Mouse (Mus musculus) hindbrain, postnatal 0 days (tissue): ENCODE measurements around the gene Actg1. TPM values are rescaled to one million over a fixed set of nuclear protein-coding genes. Genes with fewer than 3 reads are reported as not detected.

Experiments
- ATAC-seq: fragments of 200-750 bp; cut with Nextera tagmentation; 2 replicates; pipeline ENCODE4 v1.8.0; 2017; ENCODE audit warnings: mild to moderate bottlenecking, moderate TSS enrichment, moderate library complexity
- DNase-seq: peaks from one replicate; pipeline ENCODE4 v3.0.0-alpha.2; 2015; ENCODE audit warnings: low spot score
- H3K27ac ChIP-seq: fragments of 300-500 bp; sonication (generic); 2 replicates; pipeline ENCODE4 v1.5.1; 2014; ENCODE audit warnings: mild to moderate bottlenecking
- H3K27me3 ChIP-seq: fragments of 300-500 bp; sonication (generic); 2 replicates; pipeline ENCODE4 v1.6.1; 2014; ENCODE audit warnings: low read length, mixed read lengths; ENCODE audit not compliant: insufficient read depth
- H3K36me3 ChIP-seq: fragments of 300-500 bp; sonication (generic); 2 replicates; pipeline ENCODE4 v1.6.1; 2014; ENCODE audit warnings: low read length, mixed read lengths; ENCODE audit not compliant: insufficient read depth
- H3K4me1 ChIP-seq: fragments of 300-500 bp; sonication (generic); 2 replicates; pipeline ENCODE4 v1.6.1; 2014; ENCODE audit warnings: antibody characterized with exemption, low read length, mixed read lengths; ENCODE audit not compliant: insufficient read depth
- H3K4me2 ChIP-seq: fragments of 300-500 bp; sonication (generic); 2 replicates; pipeline ENCODE4 v1.6.1; 2014; ENCODE audit warnings: low read depth, mild to moderate bottlenecking, low read length, moderate library complexity, mixed read lengths
- H3K4me3 ChIP-seq: fragments of 300-500 bp; sonication (generic); 2 replicates; pipeline ENCODE4 v1.5.1; 2014; ENCODE audit warnings: low read length
- H3K9ac ChIP-seq: fragments of 300-500 bp; sonication (generic); replicated peaks from 2 replicates; pipeline ENCODE4 v1.6.1; 2014; ENCODE audit warnings: mild to moderate bottlenecking, low read length, moderate library complexity, mixed read lengths
- H3K9me3 ChIP-seq: fragments of 300-500 bp; sonication (generic); 2 replicates; pipeline ENCODE4 v1.6.1; 2016; ENCODE audit warnings: low read length, mixed read lengths
- CTCF ChIP-seq: IDR thresholded peaks from 2 replicates; pipeline ENCODE4 v1.5.1; 2016; ENCODE audit warnings: antibody characterized with exemption, control low read depth, low read depth
- WGBS: fragments of 180-500 bp; shearing (Covaris S2); extraction: QIAGEN DNeasy Blood & Tissue Kit; methylation state at CpG from one replicate; pipeline ENCODE4 v1.1.7; 2014; 5-methylcytosine and 5-hydroxymethylcytosine counted together
- polyA plus RNA-seq: library from polyadenylated mRNA; unstranded; fragments of >200 nt; fragmentation: Nextera tagmentation; extraction: Ambion mirVana; gene quantifications from 2 replicates; pipeline ENCODE4 v1.2.1, GENCODE M21; 2015
- total RNA-seq: library from RNA; depleted of rRNA; stranded (reverse); fragments of >200 nt; gene quantifications from 2 replicates; pipeline ENCODE4 v1.2.3, GENCODE M21; 2014

The Actg1 gene
- total and polyA plus RNA-seq, 2 experiments from 2014 or later = 2,410 to 3,639 TPM

- no peak overlapping the region for H3K27ac ChIP-seq
- H3K4me1 ChIP-seq = peaks cover 10% of the 10 kb centered on the region; the same call in 1 of the 2 replicates
- WGBS = 91% methylated on average over 4 of the region's 4 CpGs
These were observed 32.8 kb upstream of the Actg1 start for GRCm38 (mm10) chr11:120381157-120381556.

DNA sequence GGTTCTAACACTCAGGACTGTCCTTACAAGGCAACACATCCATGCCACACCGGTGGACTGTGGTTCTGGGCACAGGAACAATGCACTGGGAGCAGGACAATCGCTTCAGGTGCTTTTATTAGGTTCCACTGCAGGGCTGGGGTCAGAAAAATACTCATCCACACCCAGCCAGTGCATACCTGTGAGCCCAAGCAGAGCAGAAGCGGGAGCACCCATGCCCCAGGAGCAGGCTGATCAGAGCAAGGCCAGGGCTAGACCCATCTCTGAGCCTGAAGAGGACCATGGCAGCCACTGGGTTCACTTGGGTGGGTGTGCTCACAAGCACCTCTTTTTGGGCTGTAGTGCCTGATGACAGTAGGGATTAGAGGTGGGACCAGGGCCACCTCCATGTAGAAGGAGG is 31.9 kb upstream of the Actg1 start:
- H3K4me2 ChIP-seq = no peak overlapping the region
- no peak overlapping the region for H3K4me3 ChIP-seq
- no peak overlapping the region for H3K27ac ChIP-seq
- H3K36me3 ChIP-seq = peaks cover 61% of the 10 kb centered on the region
- no peak for TF ChIP-seq CTCF
- peaks cover 10% of the 10 kb centered on the region; the same call in 1 of the 2 replicates for H3K4me1 ChIP-seq
- no peak overlapping the region for H3K9ac ChIP-seq
- 93% methylated on average over 3 of the region's 3 CpGs for WGBS
- H3K27me3 ChIP-seq = no peaks in the 10 kb centered on the region
- no peaks in the 10 kb centered on the region for H3K9me3 ChIP-seq
- ATAC-seq (no peak), DNase-seq (no peak)

More at GRCm38 (mm10) chr11:120381157-120381556, 32.8 kb upstream of the Actg1 start:
- peaks cover 59% of the 10 kb centered on the region for H3K36me3 ChIP-seq
- H3K27me3 ChIP-seq = no peaks in the 10 kb centered on the region
- DNase-seq = no peak
- no peak overlapping the region for H3K4me2 ChIP-seq
- ATAC-seq = no peak
- no peaks in the 10 kb centered on the region for H3K9me3 ChIP-seq
- no peak for TF ChIP-seq CTCF
- H3K9ac ChIP-seq = no peak overlapping the region
- no peak overlapping the region for H3K4me3 ChIP-seq

- H3K4me2 ChIP-seq = peak within 1 kb of the TSS; percentile 95
- peak; percentile 91 for ATAC-seq
- H3K4me3 ChIP-seq = peak within 1 kb of the TSS; percentile 78
- no peaks in the 10 kb centered on the region for H3K27me3 ChIP-seq
- H3K9ac ChIP-seq = peak within 1 kb of the TSS; percentile 82
- no peaks in the 10 kb centered on the region for H3K9me3 ChIP-seq
- H3K4me1 ChIP-seq = peaks cover 10% of the 10 kb centered on the region; the same call in 1 of the 2 replicates
- WGBS = 9% methylated on average over 54 of the region's 54 CpGs
- H3K27ac ChIP-seq = peak within 1 kb of the TSS; percentile 82
- peak; percentile 97 for DNase-seq
- peaks cover 59% of the 10 kb centered on the region for H3K36me3 ChIP-seq
- TF ChIP-seq CTCF = peak; percentile 70
These were observed 30.5 kb upstream of the Actg1 start, which contains the start of gene Faap100 for GRCm38 (mm10) chr11:120378611-120379540. Faap100 (minus strand) TSS chr11:120378764.

DNA sequence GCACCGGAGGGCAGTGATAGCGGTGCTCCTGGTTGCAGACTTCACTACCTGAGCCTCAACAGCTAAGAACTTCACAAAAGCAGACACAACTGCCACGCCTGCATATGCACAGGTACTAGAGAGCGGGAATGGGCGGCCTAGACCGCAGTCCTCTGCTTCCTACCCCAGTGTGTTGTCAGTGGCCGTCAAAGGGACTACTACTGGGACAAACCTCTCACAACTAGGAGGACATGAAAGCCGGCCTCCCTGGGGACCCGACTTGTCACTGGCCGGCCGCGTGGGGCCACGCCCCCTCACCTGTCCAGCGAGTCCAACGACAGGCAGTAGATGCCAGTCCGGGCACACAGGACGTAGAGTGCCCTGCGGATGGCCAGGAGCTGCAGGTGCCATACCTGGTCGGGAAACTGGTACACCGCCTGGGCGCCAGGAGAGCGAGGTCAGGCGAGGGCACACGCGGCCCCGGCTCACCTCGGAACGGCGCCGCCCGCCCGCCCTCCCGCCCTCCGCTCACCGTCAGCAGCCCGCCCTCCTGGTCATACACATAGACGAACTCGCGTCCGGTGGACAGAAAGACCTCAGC is 29.8 kb upstream of the Actg1 start:
- peak overlapping the region; percentile 95 for H3K4me2 ChIP-seq
- H3K9ac ChIP-seq = peak overlapping the region; percentile 82
- DNase-seq = peak; percentile 68
- WGBS = 2% methylated on average over 40 of the region's 40 CpGs
- peak; percentile 34 for ATAC-seq
- H3K36me3 ChIP-seq = peaks cover 59% of the 10 kb centered on the region
- H3K4me1 ChIP-seq = peaks cover 10% of the 10 kb centered on the region; the same call in 1 of the 2 replicates
- H3K27ac ChIP-seq = peak overlapping the region; percentile 82
- peak overlapping the region; percentile 78 for H3K4me3 ChIP-seq
- no peaks in the 10 kb centered on the region for H3K9me3 ChIP-seq
- TF ChIP-seq CTCF = no peak
- H3K27me3 ChIP-seq = no peaks in the 10 kb centered on the region

DNA sequence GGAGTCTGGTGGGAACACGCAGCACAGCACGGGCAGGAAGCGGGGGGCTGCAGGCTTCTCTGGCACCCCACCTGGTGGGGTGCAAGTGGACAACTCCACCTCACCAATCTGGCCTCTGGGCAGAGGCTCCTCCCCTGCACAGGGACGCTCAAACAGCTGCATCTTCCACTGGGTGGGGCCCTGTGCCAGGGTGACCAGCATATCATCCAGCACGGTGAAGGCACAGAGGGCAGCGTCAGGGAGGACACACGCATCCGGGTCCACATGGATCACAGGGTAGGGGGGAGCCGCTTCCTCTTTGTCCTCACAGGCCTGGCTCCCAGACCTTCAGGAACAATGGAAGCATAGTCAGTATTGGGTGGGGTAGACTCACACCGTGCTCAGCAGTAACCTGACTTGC is 29.0 kb upstream of the Actg1 start:
- 62% methylated on average over 10 of the region's 10 CpGs for WGBS
- Histone ChIP-seq H3K27me3 (no peaks in the 10 kb centered on the region), H3K4me3 (peak overlapping the region; percentile 78), H3K9me3 (no peaks in the 10 kb centered on the region), H3K4me1 (peaks cover 10% of the 10 kb centered on the region; the same call in 1 of the 2 replicates), H3K27ac (peak overlapping the region; percentile 82), H3K36me3 (peaks cover 59% of the 10 kb centered on the region), H3K9ac (peak overlapping the region; percentile 82), H3K4me2 (peak overlapping the region; percentile 95)
- ATAC-seq (no peak), DNase-seq (no peak)
- TF ChIP-seq CTCF = no peak

GRCm38 (mm10) chr11:120376302-120377160 is 28.2 kb upstream of the Actg1 start:
- WGBS = 86% methylated on average over 17 of the region's 17 CpGs
- H3K36me3 ChIP-seq = peaks cover 59% of the 10 kb centered on the region

More at GRCm38 (mm10) chr11:120376302-120377160, 28.2 kb upstream of the Actg1 start:
- peak overlapping the region; percentile 82; the same call in 1 of the 2 replicates for H3K9ac ChIP-seq
- no peak for TF ChIP-seq CTCF
- H3K27me3 ChIP-seq = no peaks in the 10 kb centered on the region
- DNase-seq (no peak), ATAC-seq (no peak)
- no peaks in the 10 kb centered on the region for H3K9me3 ChIP-seq
- 0 out of 2 replicates have a peak overlapping the region, but pooled peaks have one; percentile 78 for H3K4me3 ChIP-seq
- peaks cover 10% of the 10 kb centered on the region; the same call in 1 of the 2 replicates for H3K4me1 ChIP-seq
- H3K4me2 ChIP-seq = peak overlapping the region; percentile 95
- H3K27ac ChIP-seq = no peak overlapping the region
